Mouse (Mus musculus): ENCODE measurements around the gene Rnase4. TPM values are rescaled to one million over a fixed set of nuclear protein-coding genes. Genes with fewer than 3 reads are reported as not detected.

The Rnase4 gene
- polyA plus RNA-seq, 1 experiment from 2014 or later: 10.6 TPM

DNA sequence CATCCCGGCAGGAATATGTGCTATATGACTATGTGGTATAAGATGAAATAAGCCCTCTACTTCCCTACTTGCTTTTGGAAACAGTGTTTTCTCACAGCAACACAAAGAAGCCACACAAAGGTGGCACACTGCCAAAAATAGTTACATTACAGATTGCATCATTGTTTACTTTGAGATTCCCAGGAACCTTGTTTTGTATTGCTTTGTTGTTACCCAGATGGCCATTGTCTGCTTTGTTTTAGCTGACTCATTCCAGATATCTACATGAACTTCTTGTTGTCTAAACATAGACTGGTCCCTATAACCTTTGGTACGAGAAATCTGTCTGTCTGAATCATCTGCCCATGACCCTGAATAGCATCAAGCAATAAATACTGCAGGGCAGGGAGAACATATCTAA, 49.5 kb downstream of the Rnase4 start:
- H3K9me3 ChIP-seq: no peaks in the 10 kb centered on the region

GRCm38 (mm10) chr14:51142119-51142518, 51.2 kb downstream of the Rnase4 start:
- H3K36me3 ChIP-seq: no peaks in the 10 kb centered on the region
- no peak overlapping the region for H3K9ac ChIP-seq (replicated peaks)
- no peaks in the 10 kb centered on the region for H3K4me1 ChIP-seq (replicated peaks)
- no peak overlapping the region for H3K27ac ChIP-seq
- no peak overlapping the region for H3K4me2 ChIP-seq (replicated peaks)
- no peaks in the 10 kb centered on the region for H3K27me3 ChIP-seq
- no peak overlapping the region for H3K4me3 ChIP-seq (replicated peaks)
- H3K9me3 ChIP-seq: no peaks in the 10 kb centered on the region
- ATAC-seq: no peak
- WGBS: 86% methylated on average over 4 of the region's 4 CpGs

More for the DNA sequence above, 49.5 kb downstream of the Rnase4 start:
- 93% methylated on average over 2 of the region's 2 CpGs for WGBS
- Histone ChIP-seq H3K4me2 (replicated peaks) (no peak overlapping the region), H3K27me3 (no peaks in the 10 kb centered on the region), H3K4me1 (replicated peaks) (no peaks in the 10 kb centered on the region), H3K9ac (replicated peaks) (no peak overlapping the region), H3K27ac (no peak overlapping the region), H3K4me3 (replicated peaks) (no peak overlapping the region), H3K36me3 (no peaks in the 10 kb centered on the region)
- no peak for ATAC-seq

DNA sequence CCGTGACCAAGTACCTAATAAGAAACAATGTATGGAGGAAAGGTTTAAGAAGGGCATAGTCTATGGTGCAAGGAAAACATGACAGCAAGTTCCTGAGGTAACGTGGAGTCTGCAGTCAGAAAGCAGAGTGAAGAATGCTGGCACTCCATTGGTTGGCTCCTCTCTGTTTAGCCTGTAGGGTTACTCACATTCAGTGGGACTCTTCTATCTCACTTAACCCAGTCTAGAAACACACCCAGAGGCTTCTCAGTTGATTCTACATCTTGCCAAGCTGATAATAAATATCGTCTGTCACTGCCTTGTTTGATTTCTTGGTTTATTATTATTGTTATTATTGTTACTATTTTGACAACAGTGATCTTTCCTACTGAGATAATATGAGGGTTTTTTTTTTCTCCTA, 51.7 kb downstream of the Rnase4 start:
- no peak for ATAC-seq
- Histone ChIP-seq H3K4me2 (replicated peaks) (no peak overlapping the region), H3K9ac (replicated peaks) (no peak overlapping the region), H3K4me3 (replicated peaks) (no peak overlapping the region), H3K9me3 (no peaks in the 10 kb centered on the region), H3K27me3 (no peaks in the 10 kb centered on the region), H3K27ac (no peak overlapping the region), H3K4me1 (replicated peaks) (no peaks in the 10 kb centered on the region), H3K36me3 (no peaks in the 10 kb centered on the region)
- 89% methylated on average over 3 of the region's 3 CpGs for WGBS

DNA sequence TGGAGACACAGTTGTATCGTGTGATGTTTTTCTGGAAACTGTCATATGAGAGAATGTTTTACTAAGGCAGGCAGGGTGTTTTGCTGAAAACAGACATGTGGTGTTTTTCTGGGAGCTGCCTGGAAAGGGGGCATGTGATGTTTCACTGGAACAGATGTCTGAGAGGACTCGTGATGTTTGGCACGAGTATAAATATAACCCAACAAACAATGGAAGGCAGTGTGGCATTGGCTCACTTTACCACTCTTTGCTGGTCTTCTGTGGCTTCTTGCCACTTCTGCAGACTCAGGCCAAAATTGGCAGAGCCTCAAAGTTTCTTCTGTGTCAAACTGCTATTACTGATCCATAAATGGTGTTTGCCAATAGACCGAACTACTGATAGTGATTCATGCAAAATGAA, 52.4 kb downstream of the Rnase4 start:
- no peak overlapping the region for H3K4me2 ChIP-seq (replicated peaks)
- no peaks in the 10 kb centered on the region for H3K36me3 ChIP-seq
- H3K4me1 ChIP-seq (replicated peaks): no peaks in the 10 kb centered on the region
- no peak overlapping the region for H3K27ac ChIP-seq
- WGBS: 92% methylated on average over 4 of the region's 4 CpGs
- H3K27me3 ChIP-seq: no peaks in the 10 kb centered on the region
- no peak for ATAC-seq
- H3K9me3 ChIP-seq: no peaks in the 10 kb centered on the region
- H3K4me3 ChIP-seq (replicated peaks): no peak overlapping the region
- no peak overlapping the region for H3K9ac ChIP-seq (replicated peaks)

DNA sequence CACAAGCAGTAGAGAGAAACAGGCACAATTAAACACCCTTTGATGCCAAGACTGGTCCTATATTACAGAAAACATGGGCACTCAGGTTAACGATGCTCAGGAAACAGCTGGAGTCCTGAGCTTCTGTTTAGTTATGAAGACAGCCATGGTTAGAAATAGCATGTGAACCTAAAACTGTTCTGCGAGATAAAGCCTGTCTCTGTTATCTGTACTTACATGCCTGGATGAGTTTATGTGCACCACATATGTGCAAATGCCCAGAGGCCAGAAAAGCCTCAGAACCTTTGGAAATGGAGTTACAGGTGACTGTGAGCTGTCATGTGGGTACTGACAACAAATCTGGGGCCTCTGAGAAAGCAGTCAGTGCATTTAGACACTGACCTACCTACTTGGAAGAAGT, 53.1 kb downstream of the Rnase4 start:
- no peaks in the 10 kb centered on the region for H3K27me3 ChIP-seq
- H3K9ac ChIP-seq (replicated peaks): no peak overlapping the region
- no peak overlapping the region for H3K27ac ChIP-seq
- H3K4me3 ChIP-seq (replicated peaks): no peak overlapping the region
- WGBS: 92% methylated on average over 2 of the region's 2 CpGs
- no peak overlapping the region for H3K4me2 ChIP-seq (replicated peaks)
- H3K4me1 ChIP-seq (replicated peaks): no peaks in the 10 kb centered on the region
- no peak for ATAC-seq
- no peaks in the 10 kb centered on the region for H3K36me3 ChIP-seq
- no peaks in the 10 kb centered on the region for H3K9me3 ChIP-seq

DNA sequence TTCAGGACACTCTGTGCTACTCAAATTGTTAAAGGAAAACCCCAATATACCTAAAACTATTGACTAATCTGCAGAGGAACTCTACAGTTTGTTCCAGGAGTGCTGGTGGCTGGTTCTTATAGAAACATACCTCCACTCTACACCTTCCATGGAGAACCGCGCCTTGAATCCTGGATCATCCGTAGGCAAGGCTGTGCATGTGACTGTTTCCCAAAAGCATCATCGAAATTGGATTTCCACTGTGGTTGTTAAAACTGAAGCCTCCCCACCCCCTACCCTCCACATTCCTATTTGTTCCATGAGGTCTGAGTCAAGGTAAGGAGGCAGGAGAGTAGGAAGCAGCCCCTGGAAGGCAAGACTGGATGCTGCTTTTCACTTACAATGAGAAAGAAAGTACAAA, 53.6 kb downstream of the Rnase4 start:
- Histone ChIP-seq H3K9me3 (no peaks in the 10 kb centered on the region), H3K27ac (no peak overlapping the region), H3K4me3 (replicated peaks) (no peak overlapping the region), H3K36me3 (no peaks in the 10 kb centered on the region), H3K9ac (replicated peaks) (no peak overlapping the region), H3K4me1 (replicated peaks) (no peaks in the 10 kb centered on the region), H3K4me2 (replicated peaks) (no peak overlapping the region), H3K27me3 (no peaks in the 10 kb centered on the region)
- WGBS: 97% methylated on average over 4 of the region's 4 CpGs
- ATAC-seq: no peak

GRCm38 (mm10) chr14:51145521-51145920, 54.6 kb downstream of the Rnase4 start:
- Histone ChIP-seq H3K27me3 (no peaks in the 10 kb centered on the region), H3K36me3 (no peaks in the 10 kb centered on the region), H3K4me3 (replicated peaks) (no peak overlapping the region), H3K4me1 (replicated peaks) (no peaks in the 10 kb centered on the region), H3K9ac (replicated peaks) (no peak overlapping the region), H3K4me2 (replicated peaks) (no peak overlapping the region), H3K9me3 (no peaks in the 10 kb centered on the region), H3K27ac (no peak overlapping the region)
- ATAC-seq: no peak
- 92% methylated on average over 6 of the region's 6 CpGs for WGBS

DNA sequence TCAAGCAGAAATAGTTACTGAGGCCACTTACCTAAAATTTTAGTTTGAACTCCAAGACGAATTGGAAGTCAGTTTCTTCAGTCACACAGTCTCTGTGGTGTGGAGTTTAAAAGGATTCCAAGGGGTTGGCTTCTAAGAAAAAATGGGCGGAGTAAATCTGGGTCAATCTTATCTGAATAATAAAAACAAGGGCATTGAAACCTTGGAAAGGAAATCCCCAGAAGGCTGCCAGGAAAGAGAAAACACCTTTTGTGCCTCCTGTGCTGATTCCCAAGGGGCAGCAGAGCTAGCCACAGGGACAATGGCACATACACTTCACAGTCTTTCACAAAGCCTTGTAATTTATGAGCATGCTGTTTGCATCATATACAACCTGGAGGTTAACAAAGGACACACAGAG, 55.8 kb downstream of the Rnase4 start, which contains the start of gene Rnase1:
Gene Rnase1, minus strand, starts transcription at position 101 of the 400 bp plus-strand sequence.
- H3K9me3 ChIP-seq: no peaks in the 10 kb centered on the region
- ATAC-seq: no peak
- 42% methylated on average over 2 of the region's 2 CpGs for WGBS
- H3K9ac ChIP-seq (replicated peaks): no peak within 1 kb of the TSS
- no peak within 1 kb of the TSS for H3K4me3 ChIP-seq (replicated peaks)
- H3K4me1 ChIP-seq (replicated peaks): no peaks in the 10 kb centered on the region
- H3K27ac ChIP-seq: no peak within 1 kb of the TSS
- H3K36me3 ChIP-seq: no peaks in the 10 kb centered on the region
- no peaks in the 10 kb centered on the region for H3K27me3 ChIP-seq
- H3K4me2 ChIP-seq (replicated peaks): no peak within 1 kb of the TSS

DNA sequence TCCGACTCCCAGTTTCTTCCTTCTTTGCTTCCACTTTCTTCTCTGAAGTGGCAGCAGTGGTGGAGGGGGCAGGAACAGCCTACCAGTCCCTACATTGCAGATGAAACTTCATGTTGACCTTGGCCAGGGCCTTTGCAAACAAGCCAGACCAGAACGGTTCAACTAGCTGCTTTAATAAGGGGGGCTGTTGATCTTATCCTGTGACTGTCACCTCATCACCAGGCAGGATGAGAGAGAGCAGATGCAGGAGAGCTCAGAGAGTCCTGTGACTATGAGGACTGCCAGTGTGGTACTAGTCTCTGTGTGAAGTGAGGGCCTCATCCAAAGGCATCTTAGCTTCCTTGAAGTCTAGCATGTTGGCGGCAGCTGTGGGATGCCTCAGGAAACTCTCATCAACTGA, 57.1 kb downstream of the Rnase4 start:
- H3K27ac ChIP-seq: no peak overlapping the region
- no peak for ATAC-seq
- WGBS: 71% methylated on average over 3 of the region's 3 CpGs

GRCm38 (mm10) chr14:51149164-51149563, 58.3 kb downstream of the Rnase4 start:
- Histone ChIP-seq H3K4me3 (replicated peaks) (no peak overlapping the region), H3K36me3 (no peaks in the 10 kb centered on the region), H3K27ac (no peak overlapping the region), H3K27me3 (no peaks in the 10 kb centered on the region), H3K9ac (replicated peaks) (no peak overlapping the region), H3K9me3 (no peaks in the 10 kb centered on the region), H3K4me1 (replicated peaks) (no peaks in the 10 kb centered on the region), H3K4me2 (replicated peaks) (no peak overlapping the region)
- ATAC-seq: no peak
- WGBS: 73% methylated on average over 5 of the region's 5 CpGs

More for the DNA sequence above, 57.1 kb downstream of the Rnase4 start:
- no peak overlapping the region for H3K4me2 ChIP-seq (replicated peaks)
- H3K9me3 ChIP-seq: no peaks in the 10 kb centered on the region
- H3K27me3 ChIP-seq: no peaks in the 10 kb centered on the region
- no peak overlapping the region for H3K4me3 ChIP-seq (replicated peaks)
- H3K4me1 ChIP-seq (replicated peaks): no peaks in the 10 kb centered on the region
- no peak overlapping the region for H3K9ac ChIP-seq (replicated peaks)
- H3K36me3 ChIP-seq: no peaks in the 10 kb centered on the region

DNA sequence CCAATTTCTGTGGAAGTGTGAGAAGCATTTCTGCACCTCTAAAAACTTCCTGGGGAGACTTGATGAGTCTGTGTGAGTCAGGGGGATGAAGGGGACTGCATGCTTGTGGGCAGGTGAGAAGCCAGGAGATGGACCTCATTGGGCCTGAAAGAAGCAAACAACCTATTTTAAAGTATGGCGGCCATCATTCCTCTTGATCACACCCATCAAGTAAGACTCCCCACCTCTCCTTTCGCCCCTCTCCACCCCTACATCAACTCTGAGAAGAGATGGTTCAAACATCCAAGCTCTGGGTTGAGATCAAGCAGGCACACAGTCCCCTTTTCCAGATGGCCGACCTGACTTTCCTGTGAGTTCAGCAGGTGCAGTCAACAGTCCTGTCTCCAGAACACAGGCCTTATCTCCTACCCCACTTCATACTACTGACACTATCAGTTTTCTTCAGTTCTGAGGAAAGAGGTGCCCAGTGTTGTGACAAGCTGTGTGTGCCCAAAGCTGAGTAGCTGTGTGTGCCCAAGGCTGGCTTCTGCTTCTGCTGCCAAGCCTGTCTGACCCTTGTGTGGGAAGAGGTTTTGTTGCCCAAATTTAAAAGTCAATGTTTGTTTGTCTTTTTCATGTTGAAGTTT, 59.4 kb downstream of the Rnase4 start:
- ATAC-seq: no peak
- no peak overlapping the region for H3K4me2 ChIP-seq (replicated peaks)
- 94% methylated on average over 3 of the region's 3 CpGs for WGBS

GRCm38 (mm10) chr14:51152249-51152870, 61.5 kb downstream of the Rnase4 start:
- H3K27me3 ChIP-seq: no peaks in the 10 kb centered on the region
- H3K27ac ChIP-seq: no peak overlapping the region
- no peaks in the 10 kb centered on the region for H3K36me3 ChIP-seq
- no peak overlapping the region for H3K4me2 ChIP-seq (replicated peaks)
- 90% methylated on average over 5 of the region's 5 CpGs for WGBS
- ATAC-seq: no peak
- H3K4me3 ChIP-seq (replicated peaks): no peak overlapping the region
- H3K9ac ChIP-seq (replicated peaks): no peak overlapping the region
- no peaks in the 10 kb centered on the region for H3K4me1 ChIP-seq (replicated peaks)
- no peaks in the 10 kb centered on the region for H3K9me3 ChIP-seq

More for the DNA sequence above, 59.4 kb downstream of the Rnase4 start:
- no peak overlapping the region for H3K9ac ChIP-seq (replicated peaks)
- H3K9me3 ChIP-seq: no peaks in the 10 kb centered on the region
- H3K4me1 ChIP-seq (replicated peaks): no peaks in the 10 kb centered on the region
- H3K27ac ChIP-seq: no peak overlapping the region
- no peak overlapping the region for H3K4me3 ChIP-seq (replicated peaks)
- no peaks in the 10 kb centered on the region for H3K27me3 ChIP-seq
- no peaks in the 10 kb centered on the region for H3K36me3 ChIP-seq

All from midbrain, embryonic 13.5 days (tissue).